Comparison of ENCODE assay signal across 8 mouse cellular contexts in genomic region chr11:121362212-121362611, GRCm38 (mm10). TPM values are rescaled to one million over a fixed set of nuclear protein-coding genes. Genes with fewer than 3 reads are reported as not detected.
DNase-seq lines count a peak whose midpoint lies in the region; ATAC-seq and TF ChIP-seq lines count a peak whose summit lies in the region.

No protein-coding gene starts in this region.

- no peaks in the 10 kb centered on the region for H3K79me2 ChIP-seq in CH12.LX (replicated peaks; ENCODE audit: control insufficient read depth, extremely low read depth, insufficient read depth, poor library complexity, severe bottlenecking)

- TF ChIP-seq RAD21 in CH12.LX (IDR thresholded peaks at IDR 0.05; ENCODE audit: low read depth, low read length): peak; percentile 71

- in situ Hi-C loops in CH12.LX (cut with MboI; ENCODE audit: low pct_ligation_motif_present, low pct_unique_long_range_greater_than_20kb, low sequenced_read_pairs): no loop called here

- no peak for TF ChIP-seq EP300 in CH12.LX (IDR thresholded peaks at IDR 0.05; ENCODE audit: low read length)

- peak; percentile 68 to 80 for TF ChIP-seq CTCF in CH12.LX (conservative IDR thresholded peaks at IDR 0.05 in 1 of 2, IDR thresholded peaks at IDR 0.05 in 1 of 2; ENCODE audit: low read depth in 2 of 2, low read length in 2 of 2)

- DNase-seq in kidney, adult 18-20 months: peak; percentile 37
- peak; percentile 75 for DNase-seq in CH12.LX (ENCODE audit: extremely low read depth)
- peak; percentile 75 for DNase-seq in adrenal gland, postnatal 10 days
- peak; percentile 41 for DNase-seq in kidney, postnatal 10 days
- DNase-seq in natural killer cell, adult 2 months (ENCODE audit: low spot score in 2 of 2): peak; percentile 13 to 37
- DNase-seq in left cerebral cortex, adult 11 months (ENCODE audit: low spot score): no peak

- no peak overlapping the region for H3K4me2 ChIP-seq in kidney, embryonic 16.5 days (replicated peaks; ENCODE audit: low read depth, low read length)
- H3K4me2 ChIP-seq in CH12.LX (ENCODE audit: insufficient read depth, low read depth, poor library complexity, severe bottlenecking): no peak overlapping the region
- no peak overlapping the region for H3K4me2 ChIP-seq in hindbrain, embryonic 13.5 days

- no peaks in the 10 kb centered on the region for H3K4me1 ChIP-seq in kidney, embryonic 16.5 days (ENCODE audit: insufficient read depth, low read length)
- no peaks in the 10 kb centered on the region for H3K4me1 ChIP-seq in CH12.LX (ENCODE audit: control insufficient read depth in 1 of 2, insufficient read depth in 2 of 2)
- no peaks in the 10 kb centered on the region for H3K4me1 ChIP-seq in hindbrain, embryonic 13.5 days (replicated peaks)

- no peak overlapping the region for H3K9ac ChIP-seq in kidney, embryonic 16.5 days (replicated peaks; ENCODE audit: low read length)
- no peak overlapping the region for H3K9ac ChIP-seq in CH12.LX (ENCODE audit: insufficient read depth, low read depth)
- H3K9ac ChIP-seq in hindbrain, embryonic 13.5 days: no peak overlapping the region

- no peak for TF ChIP-seq POLR2A in CH12.LX (IDR thresholded peaks at IDR 0.05; ENCODE audit: low read depth, low read length)

- no peaks in the 10 kb centered on the region for H3K27me3 ChIP-seq in kidney, embryonic 16.5 days (ENCODE audit: insufficient read depth, low read length)
- H3K27me3 ChIP-seq in CH12.LX (replicated peaks): no peaks in the 10 kb centered on the region
- no peaks in the 10 kb centered on the region for H3K27me3 ChIP-seq in hindbrain, embryonic 13.5 days

- no peaks in the 10 kb centered on the region for H3K36me3 ChIP-seq in kidney, embryonic 16.5 days (ENCODE audit: insufficient read depth, low read length)
- H3K36me3 ChIP-seq in CH12.LX (replicated peaks in 1 of 2; ENCODE audit: control insufficient read depth in 1 of 2, insufficient read depth in 1 of 2, low read length in 1 of 2): no peaks in the 10 kb centered on the region
- H3K36me3 ChIP-seq in hindbrain, embryonic 13.5 days: no peaks in the 10 kb centered on the region

- H3K9me3 ChIP-seq in kidney, embryonic 16.5 days (ENCODE audit: low read length): no peaks in the 10 kb centered on the region
- no peaks in the 10 kb centered on the region for H3K9me3 ChIP-seq in CH12.LX (replicated peaks; ENCODE audit: low read length)
- no peaks in the 10 kb centered on the region for H3K9me3 ChIP-seq in hindbrain, embryonic 13.5 days

- WGBS in kidney, embryonic 16.5 days: 35% methylated on average over 5 of the region's 5 CpGs
- WGBS in hindbrain, embryonic 13.5 days: 33% methylated on average over 5 of the region's 5 CpGs

- H3K27ac ChIP-seq in kidney, embryonic 16.5 days (ENCODE audit: low read length): no peak overlapping the region
- no peak overlapping the region for H3K27ac ChIP-seq in CH12.LX (ENCODE audit: insufficient read depth, low read depth)
- no peak overlapping the region for H3K27ac ChIP-seq in hindbrain, embryonic 13.5 days

- no peak for ATAC-seq in kidney, embryonic 16.5 days (ENCODE audit: low FRiP score, low TSS enrichment)
- no peak for ATAC-seq in hindbrain, embryonic 13.5 days (ENCODE audit: low FRiP score)

- no peak overlapping the region for H3K4me3 ChIP-seq in kidney, embryonic 16.5 days (ENCODE audit: low read length)
- H3K4me3 ChIP-seq in CH12.LX (replicated peaks in 1 of 3; ENCODE audit: low read depth in 2 of 3, low read length in 2 of 3, poor library complexity in 1 of 3): no peak overlapping the region
- no peak overlapping the region for H3K4me3 ChIP-seq in hindbrain, embryonic 13.5 days

- dilution Hi-C loops in CH12.LX (cut with MboI; ENCODE audit: extremely low pct_ligation_motif_present, extremely low pct_unique_long_range_greater_than_20kb, low sequenced_read_pairs): no loop called here

TF ChIP-seq in CH12.LX, 34 proteins besides CTCF, POLR2A, EP300 and RAD21:
- TF ChIP-seq NELFE (IDR thresholded peaks at IDR 0.05; ENCODE audit: low read depth, low read length) (no peak), HCFC1 (IDR thresholded peaks at IDR 0.05; ENCODE audit: low read depth, low read length) (no peak), NRF1 (IDR thresholded peaks at IDR 0.05; ENCODE audit: low read depth, low read length) (0 out of 2 replicates have a peak, but pooled peaks have one; percentile 23), USF1 (IDR thresholded peaks at IDR 0.05; ENCODE audit: low read depth, low read length) (no peak), TCF12 (IDR thresholded peaks at IDR 0.05; ENCODE audit: low read depth, low read length) (peak; percentile 20; the same call in 1 of the 2 replicates), JUN (IDR thresholded peaks at IDR 0.05; ENCODE audit: insufficient read depth, low read depth, low read length) (no peak), IRF4 (IDR thresholded peaks at IDR 0.05; ENCODE audit: low read depth, low read length) (peak; percentile 39; the same call in 1 of the 2 replicates), MAX (IDR thresholded peaks at IDR 0.05; ENCODE audit: low read length) (no peak), SMC3 (IDR thresholded peaks at IDR 0.05; ENCODE audit: low read depth, low read length) (peak; percentile 55)

RNA-seq across cellular contexts. Expression of gene Wdr45b, which starts 8.0 kb away (rescaled TPM):
- 105 and 107 TPM in 2 replicates for polyA plus RNA-seq in kidney, embryonic 16.5 days (2015; fragmentation: Nextera tagmentation; extraction: Ambion mirVana)
- total RNA-seq in CH12.LX (2012; rRNA removed) (27.0 and 32.1 TPM in 2 replicates), CH12.LX (2014; rRNA removed) (49.9 and 53.0 TPM in 2 replicates)
- 43.3 and 47.5 TPM in 2 replicates for polyA plus RNA-seq in CH12.LX (2012; ENCODE audit: insufficient read length, low read depth)
- 10 to 100 TPM; 53.4 to 66.4 TPM for total RNA-seq in adrenal gland, postnatal 10 days (2021)
- polyA plus RNA-seq in hindbrain, embryonic 13.5 days (2015; fragmentation: Nextera tagmentation; extraction: Ambion mirVana): 82.1 and 84.7 TPM in 2 replicates

RNA-seq across cellular contexts. Expression of gene Rab40b, which starts 25.8 kb away (rescaled TPM):
- polyA plus RNA-seq in kidney, embryonic 16.5 days (2015; fragmentation: Nextera tagmentation; extraction: Ambion mirVana): 5.6 and 5.7 TPM in 2 replicates
- total RNA-seq in CH12.LX (2012; rRNA removed): not detected in 2 replicates
- not detected in 2 replicates for total RNA-seq in CH12.LX (2014; rRNA removed)
- polyA plus RNA-seq in CH12.LX (2012; ENCODE audit: insufficient read length, low read depth): not detected in 2 replicates
- 1 to 10 TPM; 6.5 to 6.8 TPM for total RNA-seq in adrenal gland, postnatal 10 days (2021)
- 7.7 and 8.2 TPM in 2 replicates for polyA plus RNA-seq in hindbrain, embryonic 13.5 days (2015; fragmentation: Nextera tagmentation; extraction: Ambion mirVana)

RNA-seq across cellular contexts. Expression of gene Fn3krp, which starts 59.0 kb away (rescaled TPM):
- polyA plus RNA-seq in kidney, embryonic 16.5 days (2015; fragmentation: Nextera tagmentation; extraction: Ambion mirVana): 8.9 and 11.5 TPM in 2 replicates
- total RNA-seq in CH12.LX (2012; rRNA removed) (9.8 and 11.2 TPM in 2 replicates), CH12.LX (2014; rRNA removed) (9.7 and 11.2 TPM in 2 replicates)
- polyA plus RNA-seq in CH12.LX (2012; ENCODE audit: insufficient read length, low read depth): 3.6 and 3.8 TPM in 2 replicates
- total RNA-seq in adrenal gland, postnatal 10 days (2021): 10 to 100 TPM; 16.1 to 19.5 TPM
- 10.4 and 11.3 TPM in 2 replicates for polyA plus RNA-seq in hindbrain, embryonic 13.5 days (2015; fragmentation: Nextera tagmentation; extraction: Ambion mirVana)
